ENCODE assay signal across 7 mouse cellular contexts in the genomic region with DNA sequence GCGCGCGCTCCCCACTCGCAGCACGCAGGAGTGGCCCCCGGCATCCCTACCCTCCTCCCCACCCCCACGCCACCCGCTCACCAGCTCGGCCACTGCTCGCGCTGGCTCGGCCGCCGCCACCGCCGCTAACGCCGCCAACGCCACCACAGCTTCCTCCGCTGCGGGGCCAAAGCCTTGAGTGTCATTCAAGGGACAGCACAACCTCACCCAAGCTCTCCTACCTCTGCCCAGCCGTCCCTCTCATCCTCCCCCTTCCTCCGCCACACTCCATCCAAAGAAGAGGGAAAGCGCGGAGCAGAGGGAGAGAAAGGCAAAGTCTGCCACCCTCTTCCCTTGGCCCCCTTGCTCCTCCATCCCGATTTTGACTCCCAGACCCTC. TPM values are rescaled to one million over a fixed set of nuclear protein-coding genes. Genes with fewer than 3 reads are reported as not detected.
DNase-seq lines count a peak whose midpoint lies in the region; ATAC-seq and TF ChIP-seq lines count a peak whose summit lies in the region.

A gene (plus strand): TSS at position 171 of the 378 bp plus-strand sequence.

- H3K4me2 ChIP-seq in lung, postnatal 0 days (replicated peaks; ENCODE audit: low read depth, low read length): peak within 1 kb of the TSS; percentile 70
- H3K4me2 ChIP-seq in forebrain, postnatal 0 days (ENCODE audit: low read depth): peak within 1 kb of the TSS; percentile 99
- peak within 1 kb of the TSS; percentile 98 for H3K4me2 ChIP-seq in neural tube, embryonic 15.5 days

- DNase-seq in lung, postnatal 0 days (ENCODE audit: low spot score): no peak
- DNase-seq in lung, postnatal 4 days: no peak
- no peak for DNase-seq in forebrain, postnatal 0 days
- DNase-seq in left cerebral cortex, postnatal 10 days (ENCODE audit: extremely low spot score in 1 of 2, low spot score in 2 of 2): no peak
- no peak for DNase-seq in spleen, postnatal 10 days (ENCODE audit: low spot score in 2 of 2)
- DNase-seq in urinary bladder, postnatal 4 days (ENCODE audit: low spot score in 2 of 2): no peak

- TF ChIP-seq EP300 in lung, postnatal 0 days (IDR thresholded peaks at IDR 0.05): no peak

- intact Hi-C loops in left cerebral cortex, postnatal 10 days (cut with DNase I): no loop called here

- H3K27me3 ChIP-seq in lung, postnatal 0 days (replicated peaks; ENCODE audit: insufficient read depth, low read length): no peaks in the 10 kb centered on the region
- no peaks in the 10 kb centered on the region for H3K27me3 ChIP-seq in forebrain, postnatal 0 days (ENCODE audit: insufficient read depth, low read length)
- H3K27me3 ChIP-seq in neural tube, embryonic 15.5 days (replicated peaks): no peaks in the 10 kb centered on the region

- H3K4me1 ChIP-seq in lung, postnatal 0 days (ENCODE audit: insufficient read depth, low read depth, low read length): no peaks in the 10 kb centered on the region; the same call in 1 of the 2 replicates
- H3K4me1 ChIP-seq in forebrain, postnatal 0 days (ENCODE audit: insufficient read depth): no peaks in the 10 kb centered on the region
- peaks cover 28% of the 10 kb centered on the region for H3K4me1 ChIP-seq in neural tube, embryonic 15.5 days

- under 1% methylated on average over 20 of the region's 26 CpGs for WGBS in lung, postnatal 0 days
- WGBS in forebrain, postnatal 0 days: under 1% methylated on average over 21 of the region's 26 CpGs
- WGBS in neural tube, embryonic 15.5 days: 3% methylated on average over 23 of the region's 26 CpGs

- ATAC-seq in lung, postnatal 0 days: no peak
- peak; percentile 44; the same call in 1 of the 2 replicates for ATAC-seq in forebrain, postnatal 0 days
- ATAC-seq in neural tube, embryonic 15.5 days (ENCODE audit: low FRiP score): no peak

- peak within 1 kb of the TSS; percentile 59 for H3K4me3 ChIP-seq in lung, postnatal 0 days (ENCODE audit: low read depth, low read length)
- H3K4me3 ChIP-seq in forebrain, postnatal 0 days (ENCODE audit: low read depth, low read length): peak within 1 kb of the TSS; percentile 82
- peak within 1 kb of the TSS; percentile 72 for H3K4me3 ChIP-seq in neural tube, embryonic 15.5 days (replicated peaks)

- no peak for TF ChIP-seq CTCF in lung, postnatal 0 days (IDR thresholded peaks at IDR 0.05)
- TF ChIP-seq CTCF in forebrain, postnatal 0 days (IDR thresholded peaks at IDR 0.05; ENCODE audit: low read depth): no peak

- no peak within 1 kb of the TSS; the same call in 1 of the 2 replicates for H3K27ac ChIP-seq in lung, postnatal 0 days (ENCODE audit: low read length)
- peak within 1 kb of the TSS; percentile 75 for H3K27ac ChIP-seq in forebrain, postnatal 0 days (ENCODE audit: low read depth, low read length)
- peak within 1 kb of the TSS; percentile 85 for H3K27ac ChIP-seq in neural tube, embryonic 15.5 days (replicated peaks)

- H3K36me3 ChIP-seq in lung, postnatal 0 days (ENCODE audit: insufficient read depth, low read length): no peaks in the 10 kb centered on the region
- no peaks in the 10 kb centered on the region for H3K36me3 ChIP-seq in forebrain, postnatal 0 days (ENCODE audit: insufficient read depth)
- no peaks in the 10 kb centered on the region for H3K36me3 ChIP-seq in neural tube, embryonic 15.5 days

- H3K9ac ChIP-seq in lung, postnatal 0 days (replicated peaks; ENCODE audit: low read depth): no peak within 1 kb of the TSS
- H3K9ac ChIP-seq in forebrain, postnatal 0 days: peak within 1 kb of the TSS; percentile 67
- peak within 1 kb of the TSS; percentile 72 for H3K9ac ChIP-seq in neural tube, embryonic 15.5 days (replicated peaks)

- H3K9me3 ChIP-seq in lung, postnatal 0 days (ENCODE audit: low read length): no peaks in the 10 kb centered on the region
- H3K9me3 ChIP-seq in forebrain, postnatal 0 days (ENCODE audit: low read length): no peaks in the 10 kb centered on the region
- no peaks in the 10 kb centered on the region for H3K9me3 ChIP-seq in neural tube, embryonic 15.5 days (replicated peaks)

RNA-seq across cellular contexts. Expression of the gene that starts here (rescaled TPM):
- polyA plus RNA-seq in lung, postnatal 0 days (2015; fragmentation: Nextera tagmentation; extraction: Ambion mirVana): 1.9 and 2.2 TPM in 2 replicates
- total RNA-seq in forebrain, postnatal 0 days (2014; rRNA removed): 54.9 and 62.6 TPM in 2 replicates
- 6.2 and 17.0 TPM in 2 replicates for polyA plus RNA-seq in forebrain, postnatal 0 days (2015; fragmentation: Nextera tagmentation; extraction: Ambion mirVana)
- total RNA-seq in left cerebral cortex, postnatal 10 days (2021): 10 to 100 TPM; 89.5 to 96.4 TPM
- 26.8 and 39.5 TPM in 2 replicates for polyA plus RNA-seq in neural tube, embryonic 15.5 days (2015; fragmentation: Nextera tagmentation; extraction: Ambion mirVana)
